Comparison of ENCODE assay signal across 15 mouse cellular contexts in genomic region chr2:4550017-4550763, GRCm38 (mm10).
DNase-seq lines count a peak whose midpoint lies in the region; ATAC-seq lines count a peak whose summit lies in the region.
"Had no signal": no experiment of that assay in that cellular context is flagged by ENCODE, and none has a peak within 500 bp of the region (broad histone marks: within the 10 kb centered on the region; RNA-seq: fewer than 3 reads in every experiment).

No protein-coding gene starts in this region.

- no peak overlapping the region for H3K4me3 ChIP-seq in kidney, embryonic 16.5 days (ENCODE audit: low read length)
- H3K4me3 ChIP-seq in megakaryocyte, embryonic 14.5 days (replicated peaks) = peak overlapping the region; percentile 57
- H3K4me3 ChIP-seq in stomach, embryonic 14.5 days (ENCODE audit: low read depth, low read length) = no peak overlapping the region
- H3K4me3 ChIP-seq: midbrain, embryonic 15.5 days had no signal

- no peaks in the 10 kb centered on the region for H3K27me3 ChIP-seq in kidney, embryonic 16.5 days (ENCODE audit: insufficient read depth, low read length)
- peaks cover 16% of the 10 kb centered on the region for H3K27me3 ChIP-seq in megakaryocyte, embryonic 14.5 days (replicated peaks)
- no peaks in the 10 kb centered on the region for H3K27me3 ChIP-seq in stomach, embryonic 14.5 days (ENCODE audit: control insufficient read depth, insufficient read depth, low read length)
- H3K27me3 ChIP-seq: midbrain, embryonic 15.5 days had no signal

- H3K9me3 ChIP-seq in kidney, embryonic 16.5 days (ENCODE audit: low read length) = no peaks in the 10 kb centered on the region
- H3K9me3 ChIP-seq in megakaryocyte, embryonic 14.5 days = no peaks in the 10 kb centered on the region
- H3K9me3 ChIP-seq in stomach, embryonic 14.5 days (ENCODE audit: control insufficient read depth, low read depth, low read length) = no peaks in the 10 kb centered on the region
- H3K9me3 ChIP-seq: midbrain, embryonic 15.5 days had no signal

- H3K9ac ChIP-seq in kidney, embryonic 16.5 days (replicated peaks; ENCODE audit: low read length) = no peak overlapping the region
- H3K9ac ChIP-seq in stomach, embryonic 14.5 days (replicated peaks; ENCODE audit: low read depth, low read length) = no peak overlapping the region
- H3K9ac ChIP-seq: lung, embryonic 14.5 days; midbrain, embryonic 15.5 days had no signal

- peaks cover 5% of the 10 kb centered on the region for H3K36me3 ChIP-seq in kidney, embryonic 16.5 days (ENCODE audit: insufficient read depth, low read length)
- no peaks in the 10 kb centered on the region for H3K36me3 ChIP-seq in megakaryocyte, embryonic 14.5 days (replicated peaks; ENCODE audit: low read length)
- peaks cover 4% of the 10 kb centered on the region; the same call in 1 of the 2 replicates for H3K36me3 ChIP-seq in stomach, embryonic 14.5 days (ENCODE audit: control insufficient read depth, insufficient read depth, low read length)

- peaks cover 30% of the 10 kb centered on the region for H3K4me1 ChIP-seq in kidney, embryonic 16.5 days (ENCODE audit: insufficient read depth, low read length)
- peaks cover 64% of the 10 kb centered on the region for H3K4me1 ChIP-seq in megakaryocyte, embryonic 14.5 days
- no peaks in the 10 kb centered on the region for H3K4me1 ChIP-seq in stomach, embryonic 14.5 days (ENCODE audit: control insufficient read depth, insufficient read depth, low read length)
- H3K4me1 ChIP-seq: midbrain, embryonic 15.5 days had no signal

- H3K27ac ChIP-seq in kidney, embryonic 16.5 days (ENCODE audit: low read length) = peak overlapping the region; percentile 29; the same call in 1 of the 2 replicates
- peak overlapping the region; percentile 27; the same call in 1 of the 2 replicates for H3K27ac ChIP-seq in stomach, embryonic 14.5 days (ENCODE audit: low read length)
- H3K27ac ChIP-seq: midbrain, embryonic 15.5 days had no signal

- no peak for DNase-seq in kidney, adult 11 months
- no peak for DNase-seq in thymus, postnatal 36 days
- DNase-seq in left cerebral cortex, postnatal 10 days (ENCODE audit: extremely low spot score in 1 of 2, low spot score in 2 of 2) = no peak
- DNase-seq: cerebellum, postnatal 14 days; gastrocnemius, postnatal 14 days; heart, postnatal 4 days; lung, embryonic 14.5 days; thymus, postnatal 25 days had no signal

- 82% methylated on average over 10 of the region's 10 CpGs for WGBS in kidney, embryonic 16.5 days
- 82% methylated on average over 10 of the region's 10 CpGs for WGBS in stomach, embryonic 14.5 days

- no peak overlapping the region for H3K4me2 ChIP-seq in kidney, embryonic 16.5 days (replicated peaks; ENCODE audit: low read depth, low read length)
- no peak overlapping the region for H3K4me2 ChIP-seq in stomach, embryonic 14.5 days (replicated peaks; ENCODE audit: low read depth, low read length)
- H3K4me2 ChIP-seq: lung, embryonic 14.5 days; midbrain, embryonic 15.5 days had no signal

- no peak for ATAC-seq in kidney, embryonic 16.5 days (ENCODE audit: low FRiP score, low TSS enrichment)
- ATAC-seq in megakaryocyte, adult 5-6 weeks (ENCODE audit: poor library complexity, severe bottlenecking) = no peak
- peak; percentile 62 for ATAC-seq in common myeloid progenitor, adult 5-6 weeks (replicated peaks; ENCODE audit: low read depth, poor library complexity, severe bottlenecking)
- ATAC-seq in stomach, embryonic 14.5 days (ENCODE audit: insufficient number of reproducible peaks, insufficient read depth, low FRiP score, low read depth) = no peak
- ATAC-seq: inflammation-experienced regulatory T-cells, adult 6 months; midbrain, embryonic 15.5 days had no signal

- intact Hi-C loops in left cerebral cortex, postnatal 10 days (cut with DNase I) = no loop called here
